Mouse (Mus musculus): ENCODE results near the gene Rad9a. TPM values are rescaled to one million over a fixed set of nuclear protein-coding genes. Genes with fewer than 3 reads are reported as not detected.
A peak's percentile ranks its signal among the peaks of the same experiment; 100 is the strongest.

Gene Rad9a
- polyA plus RNA-seq, 1 experiment from 2014 or later, result 33.2 TPM

DNA sequence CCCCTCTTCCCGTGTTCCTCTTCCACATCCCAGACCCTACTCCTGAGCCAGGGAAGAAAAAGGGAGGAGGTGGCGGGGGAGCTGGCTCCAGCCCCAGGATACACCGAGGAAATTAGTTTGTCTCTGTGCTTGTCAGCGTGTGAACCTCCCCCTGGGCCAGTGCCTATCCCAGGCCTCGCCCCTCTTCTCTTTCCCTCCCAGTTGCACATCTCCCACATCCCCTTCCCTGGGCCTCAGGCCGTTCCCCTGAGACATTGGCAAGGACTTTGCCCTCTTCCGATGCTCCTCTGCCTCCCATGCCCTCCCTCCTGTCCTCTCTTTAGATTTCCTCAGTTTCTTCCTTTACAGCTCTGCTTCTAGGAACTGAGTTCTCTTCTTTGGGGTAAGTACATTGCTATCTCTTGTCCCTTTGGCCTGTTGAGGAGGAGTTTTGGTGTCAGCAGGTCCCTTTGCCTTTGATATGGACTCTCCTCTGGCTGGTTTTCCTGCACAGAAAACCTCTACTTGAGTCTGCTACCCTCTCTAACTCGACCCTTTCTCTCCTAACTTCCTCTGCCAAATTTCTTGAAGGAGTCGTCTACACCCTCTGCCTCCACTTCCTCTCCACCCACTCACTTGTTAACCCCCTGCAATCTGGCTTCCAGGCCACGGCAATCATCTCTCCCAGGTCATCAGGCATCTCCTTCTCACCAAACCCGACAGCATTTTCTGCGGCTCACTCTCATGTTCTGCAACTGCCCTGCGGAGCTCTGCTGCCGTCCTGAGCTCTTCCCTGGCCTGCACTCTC, 19.7 kb upstream of the Rad9a start:
- Histone ChIP-seq H3K27ac (ENCODE audit: low read depth) (peak overlapping the region; percentile 58; the same call in 1 of the 2 replicates), H3K9ac (ENCODE audit: low read length) (peak overlapping the region; percentile 25; the same call in 1 of the 2 replicates), H3K36me3 (ENCODE audit: control insufficient read depth, insufficient read depth, low read length) (peaks cover 7% of the 10 kb centered on the region), H3K4me1 (replicated peaks; ENCODE audit: control insufficient read depth, insufficient read depth, low read length) (peaks cover 62% of the 10 kb centered on the region), H3K4me3 (ENCODE audit: low read depth, low read length) (no peak overlapping the region), H3K27me3 (replicated peaks; ENCODE audit: control insufficient read depth, insufficient read depth, low read length) (no peaks in the 10 kb centered on the region), H3K9me3 (ENCODE audit: control insufficient read depth, low read length) (no peaks in the 10 kb centered on the region), H3K4me2 (ENCODE audit: low read length) (peak overlapping the region; percentile 25)
- DNase-seq (ENCODE audit: low spot score) (no peak), ATAC-seq (replicated peaks; ENCODE audit: low FRiP score, low TSS enrichment, low read depth) (peak; percentile 60)
- 14% methylated on average over 14 of the region's 14 CpGs for WGBS

DNA sequence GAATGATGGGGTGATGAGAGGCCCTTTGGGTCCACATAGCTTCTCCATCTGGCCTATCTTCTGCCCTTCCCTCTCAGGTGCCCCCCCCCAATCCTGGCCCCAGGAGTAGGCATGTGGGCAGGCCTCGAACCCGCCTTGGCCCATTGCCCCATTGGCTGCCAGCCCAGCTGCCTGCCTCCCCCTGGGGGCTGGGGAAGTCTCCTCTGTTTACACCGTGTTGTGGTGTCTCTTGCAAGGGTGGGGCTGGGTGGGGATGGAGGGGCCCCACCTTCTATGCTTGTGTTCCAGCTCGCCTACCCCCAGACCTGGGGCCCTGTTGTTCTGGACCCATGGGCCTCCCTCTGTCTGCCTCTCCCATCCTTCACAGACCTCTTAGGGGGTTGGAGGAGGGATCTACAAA, 19.0 kb upstream of the Rad9a start:
- DNase-seq (ENCODE audit: low spot score) (no peak), ATAC-seq (replicated peaks; ENCODE audit: low FRiP score, low TSS enrichment, low read depth) (no peak)
- Histone ChIP-seq H3K9ac (ENCODE audit: low read length) (no peak overlapping the region), H3K27me3 (replicated peaks; ENCODE audit: control insufficient read depth, insufficient read depth, low read length) (no peaks in the 10 kb centered on the region), H3K9me3 (ENCODE audit: control insufficient read depth, low read length) (no peaks in the 10 kb centered on the region), H3K27ac (ENCODE audit: low read depth) (peak overlapping the region; percentile 58; the same call in 1 of the 2 replicates), H3K36me3 (ENCODE audit: control insufficient read depth, insufficient read depth, low read length) (peaks cover 7% of the 10 kb centered on the region), H3K4me2 (ENCODE audit: low read length) (peak overlapping the region; percentile 25), H3K4me3 (ENCODE audit: low read depth, low read length) (no peak overlapping the region), H3K4me1 (replicated peaks; ENCODE audit: control insufficient read depth, insufficient read depth, low read length) (peaks cover 67% of the 10 kb centered on the region)
- 39% methylated on average over 4 of the region's 4 CpGs for WGBS

DNA sequence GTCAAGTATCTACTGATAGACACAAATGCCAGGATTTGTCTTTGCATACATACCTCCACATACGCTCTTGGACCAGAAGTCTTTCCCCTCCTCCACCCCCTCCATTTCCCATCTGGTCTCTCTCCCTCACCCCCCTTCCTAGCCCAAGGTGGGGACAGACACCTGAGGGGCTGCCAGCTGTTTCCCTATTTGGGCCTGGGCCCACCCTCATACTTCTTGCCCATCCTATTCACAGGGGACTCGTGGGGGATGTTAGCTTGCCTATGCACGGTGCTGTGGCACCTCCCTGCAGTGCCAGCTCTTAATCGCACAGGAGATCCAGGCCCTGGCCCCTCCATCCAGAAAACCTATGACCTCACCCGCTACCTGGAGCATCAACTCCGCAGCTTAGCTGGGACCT, 18.5 kb upstream of the Rad9a start:
- 85% methylated on average over 6 of the region's 6 CpGs for WGBS
- no peak overlapping the region for H3K9ac ChIP-seq (ENCODE audit: low read length)
- no peaks in the 10 kb centered on the region for H3K27me3 ChIP-seq (replicated peaks; ENCODE audit: control insufficient read depth, insufficient read depth, low read length)

DNA sequence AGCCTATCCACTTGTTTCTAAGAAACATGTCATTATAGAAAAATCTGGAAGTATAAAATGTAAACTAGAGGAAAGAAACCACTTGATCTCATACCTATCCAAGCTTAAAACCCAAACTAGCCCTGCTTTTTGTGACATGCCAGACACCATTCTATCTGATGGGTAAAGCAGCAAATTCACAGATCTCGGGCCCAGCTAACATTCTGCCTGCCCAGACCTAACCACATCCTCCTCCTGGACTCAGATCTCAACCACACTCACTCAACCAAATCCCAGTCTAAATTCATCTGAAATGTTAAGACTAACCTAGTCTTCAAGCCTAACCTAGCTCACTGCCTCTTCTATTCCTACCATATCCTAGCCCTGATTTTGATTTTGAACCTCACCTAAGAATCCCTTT, 17.3 kb upstream of the Rad9a start:
- peaks cover 69% of the 10 kb centered on the region for H3K4me1 ChIP-seq (replicated peaks; ENCODE audit: control insufficient read depth, insufficient read depth, low read length)
- WGBS, result 56% methylated on average over 1 of the region's 1 CpGs
- no peaks in the 10 kb centered on the region for H3K27me3 ChIP-seq (replicated peaks; ENCODE audit: control insufficient read depth, insufficient read depth, low read length)
- DNase-seq (ENCODE audit: low spot score), result no peak
- H3K4me2 ChIP-seq (ENCODE audit: low read length), result no peak overlapping the region
- no peak for ATAC-seq (replicated peaks; ENCODE audit: low FRiP score, low TSS enrichment, low read depth)
- no peaks in the 10 kb centered on the region for H3K9me3 ChIP-seq (ENCODE audit: control insufficient read depth, low read length)
- no peak overlapping the region for H3K4me3 ChIP-seq (ENCODE audit: low read depth, low read length)
- 0 out of 2 replicates have a peak overlapping the region, but pooled peaks have one; percentile 94 for H3K27ac ChIP-seq (ENCODE audit: low read depth)
- peaks cover 7% of the 10 kb centered on the region for H3K36me3 ChIP-seq (ENCODE audit: control insufficient read depth, insufficient read depth, low read length)
- no peak overlapping the region for H3K9ac ChIP-seq (ENCODE audit: low read length)

More for the DNA sequence above, 18.5 kb upstream of the Rad9a start:
- DNase-seq (ENCODE audit: low spot score) (no peak), ATAC-seq (replicated peaks; ENCODE audit: low FRiP score, low TSS enrichment, low read depth) (no peak)
- Histone ChIP-seq H3K4me2 (ENCODE audit: low read length) (peak overlapping the region; percentile 25), H3K27ac (ENCODE audit: low read depth) (peak overlapping the region; percentile 58; the same call in 1 of the 2 replicates), H3K36me3 (ENCODE audit: control insufficient read depth, insufficient read depth, low read length) (peaks cover 7% of the 10 kb centered on the region), H3K9me3 (ENCODE audit: control insufficient read depth, low read length) (no peaks in the 10 kb centered on the region), H3K4me3 (ENCODE audit: low read depth, low read length) (no peak overlapping the region), H3K4me1 (replicated peaks; ENCODE audit: control insufficient read depth, insufficient read depth, low read length) (peaks cover 68% of the 10 kb centered on the region)

DNA sequence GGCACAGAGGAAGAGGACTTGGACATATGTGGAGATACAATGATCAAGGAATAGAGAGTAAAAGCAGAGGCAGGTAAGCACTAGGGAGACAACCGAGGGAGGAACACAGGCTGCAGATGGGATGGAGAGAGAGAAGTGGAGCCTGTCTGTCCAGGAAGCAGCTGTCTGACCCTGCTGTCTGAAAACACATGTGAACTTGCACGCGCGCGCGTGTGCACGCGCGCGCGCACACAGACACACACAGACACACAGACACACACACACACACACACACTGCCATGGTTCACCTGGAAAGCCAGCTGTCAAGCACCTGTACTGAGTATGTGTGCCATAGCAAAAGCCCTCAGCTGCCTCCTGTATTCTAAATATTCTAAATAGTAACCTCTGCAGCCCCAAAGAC, 16.8 kb upstream of the Rad9a start:
- Histone ChIP-seq H3K4me1 (replicated peaks; ENCODE audit: control insufficient read depth, insufficient read depth, low read length) (peaks cover 74% of the 10 kb centered on the region), H3K4me2 (ENCODE audit: low read length) (peak overlapping the region; percentile 81; the same call in 1 of the 2 replicates), H3K9me3 (ENCODE audit: control insufficient read depth, low read length) (no peaks in the 10 kb centered on the region), H3K4me3 (ENCODE audit: low read depth, low read length) (no peak overlapping the region), H3K9ac (ENCODE audit: low read length) (no peak overlapping the region), H3K27ac (ENCODE audit: low read depth) (peak overlapping the region; percentile 94), H3K27me3 (replicated peaks; ENCODE audit: control insufficient read depth, insufficient read depth, low read length) (no peaks in the 10 kb centered on the region), H3K36me3 (ENCODE audit: control insufficient read depth, insufficient read depth, low read length) (peaks cover 7% of the 10 kb centered on the region)
- no peak for ATAC-seq (replicated peaks; ENCODE audit: low FRiP score, low TSS enrichment, low read depth)
- DNase-seq (ENCODE audit: low spot score), result no peak
- WGBS, result 53% methylated on average over 11 of the region's 11 CpGs

DNA sequence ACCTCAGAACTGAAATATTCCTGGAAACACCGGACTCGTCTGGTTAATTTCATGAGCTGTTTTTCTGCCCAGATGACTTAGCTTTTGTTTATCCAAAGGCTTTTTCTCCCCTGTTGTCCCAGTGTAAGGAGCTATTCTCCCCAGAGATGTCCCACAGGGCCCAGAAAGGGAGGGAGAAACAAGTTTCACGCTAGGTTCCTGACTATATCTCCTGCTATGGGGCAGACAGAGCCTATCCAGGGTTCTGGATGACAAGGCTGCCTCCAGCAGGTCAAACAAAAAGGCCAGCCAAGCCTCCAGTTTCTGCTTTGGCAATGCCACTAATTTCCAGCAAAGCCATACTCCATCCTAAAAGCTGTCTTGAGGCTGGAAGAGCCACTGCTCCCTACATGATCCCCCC, 16.4 kb upstream of the Rad9a start:
- WGBS, result 17% methylated on average over 3 of the region's 3 CpGs
- Histone ChIP-seq H3K4me3 (ENCODE audit: low read depth, low read length) (no peak overlapping the region), H3K36me3 (ENCODE audit: control insufficient read depth, insufficient read depth, low read length) (peaks cover 7% of the 10 kb centered on the region), H3K27me3 (replicated peaks; ENCODE audit: control insufficient read depth, insufficient read depth, low read length) (no peaks in the 10 kb centered on the region), H3K9me3 (ENCODE audit: control insufficient read depth, low read length) (no peaks in the 10 kb centered on the region), H3K27ac (ENCODE audit: low read depth) (peak overlapping the region; percentile 94), H3K4me2 (ENCODE audit: low read length) (peak overlapping the region; percentile 81), H3K9ac (ENCODE audit: low read length) (no peak overlapping the region), H3K4me1 (replicated peaks; ENCODE audit: control insufficient read depth, insufficient read depth, low read length) (peaks cover 78% of the 10 kb centered on the region)
- no peak for ATAC-seq (replicated peaks; ENCODE audit: low FRiP score, low TSS enrichment, low read depth)
- no peak for DNase-seq (ENCODE audit: low spot score)

DNA sequence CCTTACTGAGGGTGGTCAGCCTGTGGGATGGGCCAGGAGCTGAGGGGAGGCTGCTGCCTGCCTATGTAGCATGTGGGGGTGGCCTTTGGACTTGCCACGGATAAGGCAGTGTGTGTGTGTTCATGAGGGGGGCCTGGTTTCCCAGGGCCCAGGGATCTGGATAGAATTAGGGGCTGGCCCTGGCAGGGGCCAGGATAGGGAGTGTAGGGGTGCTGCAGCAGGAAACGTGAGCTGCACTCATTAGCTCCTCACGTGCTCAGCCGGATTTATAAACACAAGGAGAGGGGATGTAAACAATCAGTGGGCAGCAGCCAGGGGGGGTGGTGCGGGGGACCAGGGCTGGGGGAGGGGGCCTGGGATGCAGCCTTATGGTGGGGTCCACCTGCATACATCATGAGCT, 15.7 kb upstream of the Rad9a start:
- peaks cover 80% of the 10 kb centered on the region for H3K4me1 ChIP-seq (replicated peaks; ENCODE audit: control insufficient read depth, insufficient read depth, low read length)
- 4% methylated on average over 5 of the region's 5 CpGs for WGBS
- no peak for ATAC-seq (replicated peaks; ENCODE audit: low FRiP score, low TSS enrichment, low read depth)
- H3K27ac ChIP-seq (ENCODE audit: low read depth), result peak overlapping the region; percentile 94
- no peak overlapping the region; the same call in 1 of the 2 replicates for H3K4me3 ChIP-seq (ENCODE audit: low read depth, low read length)
- no peaks in the 10 kb centered on the region for H3K9me3 ChIP-seq (ENCODE audit: control insufficient read depth, low read length)
- H3K9ac ChIP-seq (ENCODE audit: low read length), result no peak overlapping the region
- peaks cover 4% of the 10 kb centered on the region for H3K36me3 ChIP-seq (ENCODE audit: control insufficient read depth, insufficient read depth, low read length)
- H3K4me2 ChIP-seq (ENCODE audit: low read length), result peak overlapping the region; percentile 81
- H3K27me3 ChIP-seq (replicated peaks; ENCODE audit: control insufficient read depth, insufficient read depth, low read length), result no peaks in the 10 kb centered on the region
- no peak for DNase-seq (ENCODE audit: low spot score)

DNA sequence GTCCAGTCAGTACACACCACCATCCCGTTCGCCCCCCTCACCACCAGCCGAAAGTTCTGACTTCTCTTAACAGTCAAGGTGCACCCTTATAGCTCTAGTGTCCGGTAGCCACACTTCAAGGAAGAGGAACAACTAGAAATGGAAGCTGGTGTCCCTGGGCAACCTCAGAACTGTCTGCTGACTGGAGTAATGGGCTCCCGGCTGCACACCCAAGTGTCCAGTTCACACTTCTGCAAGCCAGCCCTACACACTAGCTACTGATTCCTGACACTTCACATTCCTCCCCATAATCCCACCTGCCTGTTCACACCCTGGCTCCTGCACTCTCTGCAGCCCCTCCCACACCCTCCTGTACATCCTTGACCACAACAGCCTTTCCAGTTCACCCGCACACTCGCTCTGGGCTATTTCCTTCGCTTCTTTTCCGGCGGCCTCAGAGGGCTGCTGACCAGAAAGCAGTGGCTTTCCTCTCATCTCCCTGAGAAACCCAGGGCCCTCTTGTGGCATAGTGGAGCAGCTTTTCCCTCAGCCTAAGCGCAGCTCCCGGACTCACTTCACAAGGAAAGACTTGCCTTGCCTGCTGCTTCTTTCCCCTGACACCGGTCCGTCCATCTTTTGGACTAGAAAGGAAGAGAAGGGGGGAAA, 14.7 kb upstream of the Rad9a start:
- Histone ChIP-seq H3K9me3 (ENCODE audit: control insufficient read depth, low read length) (no peaks in the 10 kb centered on the region), H3K4me1 (replicated peaks; ENCODE audit: control insufficient read depth, insufficient read depth, low read length) (peaks cover 71% of the 10 kb centered on the region), H3K27ac (ENCODE audit: low read depth) (peak overlapping the region; percentile 94), H3K36me3 (ENCODE audit: control insufficient read depth, insufficient read depth, low read length) (no peaks in the 10 kb centered on the region), H3K4me2 (ENCODE audit: low read length) (peak overlapping the region; percentile 81), H3K27me3 (replicated peaks; ENCODE audit: control insufficient read depth, insufficient read depth, low read length) (no peaks in the 10 kb centered on the region), H3K4me3 (ENCODE audit: low read depth, low read length) (peak overlapping the region; percentile 84), H3K9ac (ENCODE audit: low read length) (no peak overlapping the region)
- 14% methylated on average over 14 of the region's 14 CpGs for WGBS
- DNase-seq (ENCODE audit: low spot score), result no peak
- no peak; the same call in 1 of the 2 replicates for ATAC-seq (replicated peaks; ENCODE audit: low FRiP score, low TSS enrichment, low read depth)
